Mouse (Mus musculus) ovary, adult 10 weeks (tissue): ENCODE data around the gene Atg9b. TPM values are rescaled to one million over a fixed set of nuclear protein-coding genes. Genes with fewer than 3 reads are reported as not detected.

Experiments
- polyA plus RNA-seq: library from polyadenylated mRNA; stranded (reverse); fragments of 350-450 nt; fragmentation: Illumina TruSeq; extraction: RNeasy Lipid Tissue Mini Kit (QIAGEN cat#74804); gene quantifications from one replicate; pipeline ENCODE4 v1.2.3, GENCODE M21; 2014

The Atg9b gene
- polyA plus RNA-seq, result not detected

DNA sequence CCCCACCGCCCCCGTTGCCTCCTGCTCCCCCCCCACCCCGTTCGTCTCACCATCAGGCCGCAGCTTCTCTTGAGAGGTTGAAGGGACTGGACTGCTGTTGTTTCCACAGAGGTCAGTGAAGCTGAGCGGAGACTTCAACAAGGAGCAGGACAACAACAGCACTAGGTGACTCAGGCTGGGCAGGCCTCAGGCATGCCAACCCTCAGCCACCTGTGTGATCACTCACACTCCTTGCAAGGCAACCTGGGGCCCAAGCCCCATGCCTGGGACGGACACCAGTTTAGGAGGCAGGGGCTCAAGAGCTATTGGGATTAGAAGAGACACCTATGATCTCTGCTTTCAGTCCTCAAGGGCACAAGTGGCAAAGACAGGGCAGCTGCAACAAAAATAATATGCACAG lies at the start of gene Atg9b:
Atg9b (minus strand) TSS at position 280 of the 400 bp plus-strand sequence.

DNA sequence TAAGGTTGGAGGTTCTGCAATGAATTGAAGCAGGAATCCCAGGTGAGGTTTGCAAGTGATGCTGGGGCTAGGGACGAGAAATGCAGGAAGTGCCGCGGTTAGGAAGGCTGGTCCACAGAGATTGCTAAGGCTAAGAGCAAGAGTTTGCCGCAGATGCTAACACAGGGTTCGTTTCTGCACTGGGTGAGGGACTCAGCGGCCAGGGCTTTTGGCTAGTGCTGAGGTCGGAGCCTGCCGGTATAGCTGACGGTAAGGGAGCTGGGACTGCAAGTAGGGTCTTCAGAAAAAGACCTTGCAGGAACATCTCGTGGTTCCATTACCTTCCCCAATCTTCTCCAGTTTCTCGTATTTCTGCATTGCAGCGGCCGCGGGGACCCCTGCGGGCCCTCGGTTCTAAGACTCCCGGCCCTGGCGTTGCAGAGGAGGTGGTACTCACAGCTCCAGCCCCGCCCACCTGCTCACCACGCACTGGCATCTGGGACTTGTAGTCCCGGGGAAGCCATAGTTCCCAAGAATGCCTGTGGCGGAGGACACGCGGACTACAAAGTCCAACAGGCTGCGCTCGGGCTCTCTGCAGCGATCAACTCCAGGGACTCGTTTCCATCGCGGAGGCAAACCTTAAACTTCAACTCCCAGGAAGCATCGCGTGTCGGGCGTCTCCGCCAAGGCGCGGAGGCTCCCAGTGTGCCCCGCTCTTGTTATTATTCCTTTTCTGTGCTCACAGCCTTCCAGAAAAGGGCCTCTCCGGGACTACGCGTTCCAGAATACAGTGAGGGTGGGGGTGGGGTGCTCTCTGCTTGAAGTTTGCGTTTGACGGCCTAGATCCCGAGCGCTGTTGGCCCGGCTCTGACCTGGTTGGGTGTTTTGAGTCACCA lies 31.4 kb upstream of the Atg9b start, which contains the start of the genes Cdk5 and Slc4a2:
Cdk5 (minus strand) TSS at position 402 of the 875 bp plus-strand sequence.
Slc4a2 (plus strand) TSS at position 709 of the 875 bp plus-strand sequence.

DNA sequence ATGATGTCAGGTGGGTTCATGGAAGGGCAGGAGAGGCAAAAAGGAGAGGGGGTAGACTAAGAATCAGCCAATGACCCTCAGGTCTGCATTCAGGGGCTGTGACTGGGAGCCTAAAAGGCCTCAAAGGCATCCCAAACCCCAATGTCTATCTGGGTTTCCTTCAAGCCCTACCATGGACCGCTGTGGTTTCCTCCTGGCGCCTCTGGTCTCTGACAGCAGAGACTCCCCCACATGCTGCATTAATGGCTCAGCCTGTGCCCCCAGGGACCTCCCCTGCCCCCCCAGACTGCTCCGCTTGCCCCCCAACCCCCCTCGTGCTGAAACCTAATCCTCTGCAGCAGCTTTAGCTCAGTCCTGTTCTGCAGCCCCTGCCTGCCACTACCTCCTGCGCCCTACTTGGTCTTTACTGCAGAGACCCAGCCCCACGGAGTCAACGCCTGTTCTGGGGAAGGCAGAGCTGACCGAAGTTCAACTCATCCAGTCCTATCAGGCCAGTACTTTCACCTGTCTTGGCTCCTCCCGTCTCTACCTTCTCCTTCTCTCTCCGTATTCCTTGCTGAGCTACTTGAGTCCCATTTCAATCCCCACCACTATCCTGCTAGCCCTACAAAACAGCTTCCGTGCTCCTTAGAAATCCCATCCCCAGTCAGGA lies 21.2 kb upstream of the Atg9b start, which contains the start of gene Asic3:
Asic3 (plus strand) TSS at position 351 of the 652 bp plus-strand sequence.

DNA sequence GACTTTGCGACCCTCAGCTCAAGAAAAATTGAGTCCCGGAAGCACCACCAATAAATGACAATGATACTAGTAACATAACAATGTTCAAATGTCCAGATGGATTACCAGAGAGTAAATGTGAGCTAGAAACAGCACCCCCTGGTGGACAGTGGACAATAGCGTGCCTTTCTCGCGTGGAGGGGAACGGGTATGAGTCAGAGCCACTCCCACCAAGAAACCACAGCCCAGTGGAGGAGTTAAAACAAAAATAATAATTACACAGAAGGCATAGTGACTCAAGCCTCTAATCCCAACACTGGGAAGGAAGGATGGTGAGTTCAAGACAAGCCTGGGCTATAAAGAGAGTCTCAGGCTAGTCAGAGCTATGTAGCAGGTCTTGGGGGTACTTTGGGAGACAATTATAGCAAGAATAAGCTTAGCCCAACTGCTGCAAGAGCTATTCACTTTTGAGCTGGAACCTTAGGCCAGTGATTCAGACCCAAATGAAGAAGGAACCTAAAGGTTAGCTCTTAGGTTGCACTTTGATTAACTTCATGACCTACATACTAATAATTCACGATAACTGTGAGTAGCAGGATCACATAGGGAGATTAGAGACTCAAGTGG lies 1.6 kb upstream of the Atg9b start, which contains the start of gene Abcb8:
Abcb8 (plus strand) TSS at position 272 of the 606 bp plus-strand sequence.

DNA sequence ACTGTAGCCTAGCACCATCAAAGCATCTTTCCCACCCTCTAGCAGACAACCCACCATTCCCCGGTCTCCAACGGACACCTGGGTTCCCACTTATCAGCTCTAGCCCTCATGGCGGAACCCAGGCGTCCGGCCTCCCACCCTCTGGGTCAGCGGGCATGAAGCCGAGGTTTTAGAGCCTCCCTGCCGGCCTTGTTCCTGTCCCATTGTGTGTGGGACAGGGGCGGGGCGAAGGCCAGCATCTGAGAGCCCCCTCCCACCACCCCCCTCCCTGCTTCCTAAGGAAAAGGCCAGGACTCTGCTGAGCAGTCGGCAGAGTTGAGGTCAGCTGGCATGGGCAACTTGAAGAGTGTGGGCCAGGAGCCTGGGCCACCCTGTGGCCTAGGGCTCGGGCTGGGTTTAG lies 27.4 kb downstream of the Atg9b start, which contains the start of gene Nos3:
Nos3 (plus strand) TSS at position 303 of the 400 bp plus-strand sequence.

DNA sequence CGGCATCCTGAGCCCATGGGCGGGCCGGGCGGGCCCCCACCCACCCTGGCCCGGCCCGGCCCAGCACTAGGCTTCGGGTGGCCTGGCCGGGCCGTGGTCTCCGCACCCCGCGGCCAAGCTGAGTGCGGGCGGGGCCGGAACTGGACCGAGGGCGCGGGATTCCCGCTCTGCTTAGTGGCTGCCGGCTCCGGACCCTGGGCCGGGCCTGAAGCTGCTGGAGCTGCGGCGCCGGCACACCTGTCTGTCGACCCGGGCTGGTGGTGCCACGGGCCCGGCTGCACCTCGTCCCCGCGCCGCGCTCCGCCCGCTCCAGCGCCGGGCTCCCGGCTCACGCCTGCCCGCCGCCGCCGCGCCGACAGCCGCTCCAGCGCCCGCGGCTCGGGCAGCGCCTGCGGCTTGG lies 40.7 kb downstream of the Atg9b start, which contains the start of gene Kcnh2:
Kcnh2 (minus strand) TSS at position 327 of the 400 bp plus-strand sequence.

Other genes starting within 250 kb of the Atg9b start
- gene Nupl2, start 227.2 kb downstream of the Atg9b start, polyA plus RNA-seq, result 6.2 TPM
- 0.43 TPM for gene Kcnh2, start 40.5 kb downstream of the Atg9b start, polyA plus RNA-seq
- 0.31 TPM for gene Nos3, start 27.3 kb downstream of the Atg9b start, polyA plus RNA-seq
- gene Abcb8, start 1.5 kb upstream of the Atg9b start, polyA plus RNA-seq, result 2.1 TPM
- gene Asic3, start 21.2 kb upstream of the Atg9b start, polyA plus RNA-seq, result not detected
- gene Cdk5, start 31.4 kb upstream of the Atg9b start, polyA plus RNA-seq, result 8.9 TPM
- 5.9 TPM for gene Slc4a2, start 31.7 kb upstream of the Atg9b start, polyA plus RNA-seq
- gene Fastk, start 53.1 kb upstream of the Atg9b start, polyA plus RNA-seq, result 1.3 TPM
- 0.66 TPM for gene Tmub1, start 55.7 kb upstream of the Atg9b start, polyA plus RNA-seq
- gene Agap3, start 60.0 kb upstream of the Atg9b start, polyA plus RNA-seq, result 2.7 TPM
- gene Gbx1, start 135.1 kb upstream of the Atg9b start, polyA plus RNA-seq, result not detected
- not detected for gene Asb10, start 148.8 kb upstream of the Atg9b start, polyA plus RNA-seq
- gene 4931409K22Rik, start 164.7 kb upstream of the Atg9b start, polyA plus RNA-seq, result not detected
- gene Abcf2, start 185.3 kb upstream of the Atg9b start, polyA plus RNA-seq, result 14.2 TPM
- 1.1 TPM for gene Chpf2, start 194.6 kb upstream of the Atg9b start, polyA plus RNA-seq
- gene Smarcd3, start 232.3 kb upstream of the Atg9b start, polyA plus RNA-seq, result 2.3 TPM